Mouse (Mus musculus): ENCODE measurements around the gene Gm12184.

DNA sequence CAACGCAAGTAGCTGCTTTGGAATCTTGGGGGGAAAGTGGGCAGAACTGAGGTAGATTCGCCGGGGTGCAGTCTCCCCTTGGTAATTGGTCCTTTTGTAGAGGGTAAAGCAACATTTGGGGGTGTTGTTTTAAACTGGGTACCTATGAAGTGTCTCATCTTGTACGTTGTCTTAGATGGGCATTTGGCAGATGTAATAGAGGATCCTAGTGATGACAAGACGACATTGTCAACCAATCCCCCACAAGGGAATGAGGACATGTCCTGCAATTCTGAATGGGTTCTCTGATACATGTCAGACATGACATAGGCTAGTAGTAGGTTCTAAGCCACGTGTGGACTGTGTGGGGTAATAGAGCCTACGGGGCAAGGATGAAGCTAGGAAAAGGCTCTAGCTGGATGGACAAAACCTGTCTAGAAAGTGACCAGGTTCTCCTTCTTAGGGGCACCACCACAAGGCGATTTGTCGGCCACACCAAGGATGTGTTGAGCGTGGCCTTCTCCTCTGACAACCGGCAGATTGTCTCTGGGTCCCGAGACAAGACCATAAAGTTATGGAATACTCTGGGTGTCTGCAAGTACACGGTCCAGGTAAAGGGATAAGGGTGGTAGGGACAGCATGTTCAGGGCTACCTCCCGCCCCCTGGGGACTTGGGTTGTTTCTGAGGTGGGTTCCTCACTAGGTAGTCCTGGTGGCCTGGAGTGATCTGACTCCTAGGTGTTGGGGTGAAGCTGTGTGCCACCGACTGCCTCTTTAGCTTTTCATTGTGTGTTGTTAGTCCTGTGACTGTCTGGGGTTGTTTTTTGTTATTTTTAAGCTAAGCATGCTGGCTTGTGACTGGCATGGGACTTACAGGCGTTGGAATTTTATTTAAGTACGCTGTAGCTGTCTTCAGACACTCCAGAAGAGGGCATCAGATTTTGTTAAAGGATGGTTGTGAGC, 24.4 kb downstream of the Gm12184 start:
- TF ChIP-seq ZNF384 (IDR thresholded peaks at IDR 0.05; ENCODE audit: low read depth, low read length) (no peak), ZC3H11A (IDR thresholded peaks at IDR 0.05; ENCODE audit: borderline replicate concordance, low read depth, low read length) (no peak), MAFK (IDR thresholded peaks at IDR 0.05; ENCODE audit: insufficient read depth, low read depth, low read length) (no peak), CHD2 (IDR thresholded peaks at IDR 0.05; ENCODE audit: low read depth, low read length) (no peak), HCFC1 (IDR thresholded peaks at IDR 0.05; ENCODE audit: borderline replicate concordance, insufficient read depth, low read length) (no peak)

All from ES-E14 (cell line).